7 mouse cellular contexts compared by ENCODE assay signal in the genomic region with DNA sequence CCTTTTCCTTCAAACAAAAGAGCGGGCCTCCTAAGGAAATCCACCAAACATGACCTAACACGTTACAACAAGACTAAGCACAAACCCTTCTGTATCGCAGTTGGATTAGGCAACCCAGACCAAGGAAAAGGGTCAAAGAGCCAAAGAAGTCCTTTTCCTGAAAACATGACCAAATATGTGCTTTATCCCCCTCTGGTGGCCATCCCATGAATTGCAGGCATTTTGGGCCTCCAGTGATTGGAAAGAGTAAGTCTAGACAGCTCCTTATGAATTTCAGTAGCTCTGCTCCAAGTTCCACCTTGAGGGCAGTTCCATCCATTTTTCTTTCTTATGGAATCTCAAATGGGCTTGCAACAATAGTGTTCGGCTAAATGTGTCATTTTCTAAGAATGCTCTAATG.
DNase-seq lines count a peak whose midpoint lies in the region; ATAC-seq lines count a peak whose summit lies in the region.

No protein-coding gene starts in this region.

- ATAC-seq in granulocyte monocyte progenitor cell, adult 5-6 weeks (replicated peaks; ENCODE audit: poor library complexity, severe bottlenecking) = peak; percentile 93

- peak; percentile 20 for DNase-seq in MN1 (ENCODE audit: low spot score)
- DNase-seq in adrenal gland, postnatal 14 days = peak; percentile 69
- DNase-seq in embryo, embryonic 9.5 days (ENCODE audit: extremely low spot score) = peak; percentile 72
- DNase-seq in layer of hippocampus, postnatal 14 days (ENCODE audit: low spot score in 2 of 2) = peak; percentile 75 to 79
- DNase-seq in lung, postnatal 36 days = peak; percentile 67
- DNase-seq in right cerebral cortex, postnatal 4 days = peak; percentile 77

Comparison
In these comparisons a context has a peak if more than half of its experiments do, and no peak if none do; other contexts are left out.
1. Peak in every context shown above with its lines: DNase-seq and ATAC-seq.
2. DNase-seq: peak in every context shown above with its lines; median percentile 77 in layer of hippocampus, postnatal 14 days; 77 in right cerebral cortex, postnatal 4 days; 72 in embryo, embryonic 9.5 days; 69 in adrenal gland, postnatal 14 days; 67 in lung, postnatal 36 days; 20 in MN1.